Mouse (Mus musculus) MEL (cell line): ENCODE results near the gene Abca12.

Source experiments
- CTCF ChIP-seq, 3 experiments: IDR thresholded peaks in 2 of 3; conservative IDR thresholded peaks in 1 of 3; 2 replicates each; pipeline ENCODE4 v1.5.1; 2011 to 2012; ENCODE audit warnings: low read length in 3 of 3, low read depth in 2 of 3, mild to moderate bottlenecking in 2 of 3, improper control_type of control experiment in 1 of 3, inconsistent platforms in 1 of 3, mixed read lengths in 1 of 3, moderate library complexity in 1 of 3; ENCODE audit not compliant: control insufficient read depth in 1 of 3, insufficient read depth in 1 of 3, poor library complexity in 1 of 3, severe bottlenecking in 1 of 3
- POLR2A ChIP-seq, 2 experiments: IDR thresholded peaks; 2 replicates each; pipeline ENCODE4 v1.6.1; 2011 to 2012; ENCODE audit warnings: low read length in 2 of 2, mild to moderate bottlenecking in 2 of 2, control low read depth in 1 of 2, improper control_type of control experiment in 1 of 2, low read depth in 1 of 2, moderate library complexity in 1 of 2; ENCODE audit not compliant: control insufficient read depth in 1 of 2, insufficient read depth in 1 of 2, poor library complexity in 1 of 2

- TF ChIP-seq POLR2A (IDR thresholded peaks at IDR 0.05; ENCODE audit: control insufficient read depth in 1 of 2, insufficient read depth in 1 of 2, low read depth in 1 of 2, low read length in 2 of 2, poor library complexity in 1 of 2) (no peak), CTCF (IDR thresholded peaks at IDR 0.05 in 2 of 3, conservative IDR thresholded peaks at IDR 0.05 in 1 of 3; ENCODE audit: control insufficient read depth in 1 of 3, insufficient read depth in 1 of 3, low read depth in 2 of 3, low read length in 3 of 3, poor library complexity in 1 of 3, severe bottlenecking in 1 of 3) (no peak)
These were observed 20.5 kb downstream of the Abca12 start for GRCm38 (mm10) chr1:71394177-71394576.
